Mouse (Mus musculus) limb, embryonic 14.5 days (tissue): ENCODE data around the gene Arhgap10. TPM values are rescaled to one million over a fixed set of nuclear protein-coding genes. Genes with fewer than 3 reads are reported as not detected.

ENCODE experiments used
- ATAC-seq: fragments of 200-750 bp; cut with Nextera tagmentation; 2 replicates; pipeline ENCODE4 v1.8.0; 2017; ENCODE audit warnings: low read depth, moderate number of reproducible peaks, moderate TSS enrichment; ENCODE audit not compliant: low FRiP score
- DNase-seq: peaks from one replicate; pipeline ENCODE4 v3.0.0-alpha.2; 2015; ENCODE audit warnings: low spot score
- H3K27ac ChIP-seq: fragments of 300-500 bp; sonication (generic); replicated peaks from 2 replicates; pipeline ENCODE4 v1.5.1; 2014; ENCODE audit warnings: low read depth, mild to moderate bottlenecking, low read length, moderate library complexity, mixed read lengths
- H3K27me3 ChIP-seq: fragments of 300-500 bp; sonication (generic); 2 replicates; pipeline ENCODE4 v1.6.1; 2014; ENCODE audit warnings: low read length, mixed read lengths; ENCODE audit not compliant: control insufficient read depth, insufficient read depth
- H3K36me3 ChIP-seq: fragments of 300-500 bp; sonication (generic); 2 replicates; pipeline ENCODE4 v1.6.1; 2014; ENCODE audit warnings: mild to moderate bottlenecking, low read length, moderate library complexity, mixed read lengths; ENCODE audit not compliant: control insufficient read depth, insufficient read depth
- H3K4me1 ChIP-seq: fragments of 300-500 bp; sonication (generic); 2 replicates; pipeline ENCODE4 v1.6.1; 2014; ENCODE audit warnings: antibody characterized with exemption, low read length, mixed read lengths; ENCODE audit not compliant: control insufficient read depth, insufficient read depth
- H3K4me2 ChIP-seq: fragments of 300-500 bp; sonication (generic); replicated peaks from 2 replicates; pipeline ENCODE4 v1.6.1; 2014; ENCODE audit warnings: low read depth, mild to moderate bottlenecking, low read length, moderate library complexity; ENCODE audit not compliant: severe bottlenecking
- H3K4me3 ChIP-seq: fragments of 300-500 bp; sonication (generic); replicated peaks from 2 replicates; pipeline ENCODE4 v1.5.1; 2014; ENCODE audit warnings: low read length
- H3K9ac ChIP-seq: fragments of 300-500 bp; sonication (generic); 2 replicates; pipeline ENCODE4 v1.6.1; 2014; ENCODE audit warnings: mild to moderate bottlenecking, low read depth, low read length, moderate library complexity; ENCODE audit not compliant: severe bottlenecking
- H3K9me3 ChIP-seq: fragments of 300-500 bp; sonication (generic); 2 replicates; pipeline ENCODE4 v1.6.1; 2016; ENCODE audit warnings: low read length; ENCODE audit not compliant: control insufficient read depth
- POLR2A ChIP-seq: fragments of 200-500 bp; IDR thresholded peaks from 2 replicates; pipeline ENCODE4 v1.8.0; 2012; ENCODE audit warnings: inconsistent platforms, mild to moderate bottlenecking, moderate library complexity, borderline replicate concordance; ENCODE audit not compliant: insufficient read depth, insufficient read length; ENCODE audit errors: extremely low read depth
- WGBS: fragments of 180-500 bp; shearing (Covaris S2); extraction: QIAGEN DNeasy Blood & Tissue Kit; methylation state at CpG from one replicate; pipeline ENCODE4 v1.1.7; 2014; 5-methylcytosine and 5-hydroxymethylcytosine counted together
- polyA plus RNA-seq, 2 experiments: library from polyadenylated mRNA; depleted of rRNA in 1 of 2; stranded (reverse) in 1 of 2; unstranded in 1 of 2; fragments of >200 nt; fragmentation: Nextera tagmentation in 1 of 2; extraction: Ambion mirVana in 1 of 2; gene quantifications; 2 replicates each; pipeline versions ENCODE4 v1.2.1 to v1.2.3; 2012 to 2014

Gene Arhgap10
- polyA plus RNA-seq, 2 experiments: 25.1 to 29.3 TPM

- H3K4me3 ChIP-seq: no peak overlapping the region
- H3K27me3 ChIP-seq: no peaks in the 10 kb centered on the region
- ATAC-seq: no peak
- no peak for DNase-seq
- no peaks in the 10 kb centered on the region for H3K36me3 ChIP-seq
- H3K4me2 ChIP-seq: no peak overlapping the region
- no peak for TF ChIP-seq POLR2A
- H3K9me3 ChIP-seq: no peaks in the 10 kb centered on the region
- no peak overlapping the region for H3K9ac ChIP-seq
- WGBS: 77% methylated on average over 12 of the region's 12 CpGs
- H3K4me1 ChIP-seq: peaks cover 23% of the 10 kb centered on the region
- no peak overlapping the region for H3K27ac ChIP-seq
Observed at GRCm38 (mm10) chr8:77478155-77478912, 39.4 kb downstream of the Arhgap10 start.

GRCm38 (mm10) chr8:77477684-77478083, 40.1 kb downstream of the Arhgap10 start:
- Histone ChIP-seq H3K27ac (no peak overlapping the region), H3K4me1 (peaks cover 26% of the 10 kb centered on the region), H3K9me3 (no peaks in the 10 kb centered on the region), H3K36me3 (no peaks in the 10 kb centered on the region), H3K4me3 (no peak overlapping the region), H3K9ac (no peak overlapping the region), H3K27me3 (no peaks in the 10 kb centered on the region), H3K4me2 (no peak overlapping the region)
- TF ChIP-seq POLR2A: no peak
- DNase-seq (no peak), ATAC-seq (no peak)
- 85% methylated on average over 12 of the region's 12 CpGs for WGBS

- no peaks in the 10 kb centered on the region for H3K27me3 ChIP-seq
- no peak for DNase-seq
Observed at GRCm38 (mm10) chr8:77474614-77475013, 43.1 kb downstream of the Arhgap10 start.

GRCm38 (mm10) chr8:77473773-77474172, 44.0 kb downstream of the Arhgap10 start:
- no peak for DNase-seq
- TF ChIP-seq POLR2A: no peak
- H3K27ac ChIP-seq: peak overlapping the region; percentile 39; the same call in 1 of the 2 replicates
- H3K4me3 ChIP-seq: no peak overlapping the region
- H3K4me1 ChIP-seq: peaks cover 19% of the 10 kb centered on the region
- H3K9ac ChIP-seq: no peak overlapping the region
- no peaks in the 10 kb centered on the region for H3K36me3 ChIP-seq
- no peaks in the 10 kb centered on the region for H3K27me3 ChIP-seq
- no peak overlapping the region for H3K4me2 ChIP-seq
- no peaks in the 10 kb centered on the region for H3K9me3 ChIP-seq
- ATAC-seq: no peak
- 23% methylated on average over 7 of the region's 7 CpGs for WGBS

More at GRCm38 (mm10) chr8:77474614-77475013, 43.1 kb downstream of the Arhgap10 start:
- no peaks in the 10 kb centered on the region for H3K9me3 ChIP-seq
- H3K27ac ChIP-seq: no peak overlapping the region
- no peak overlapping the region for H3K4me3 ChIP-seq
- no peak for ATAC-seq
- no peaks in the 10 kb centered on the region for H3K36me3 ChIP-seq
- H3K4me1 ChIP-seq: peaks cover 21% of the 10 kb centered on the region
- 90% methylated on average over 5 of the region's 5 CpGs for WGBS
- TF ChIP-seq POLR2A: no peak
- H3K4me2 ChIP-seq: no peak overlapping the region
- H3K9ac ChIP-seq: no peak overlapping the region

DNA sequence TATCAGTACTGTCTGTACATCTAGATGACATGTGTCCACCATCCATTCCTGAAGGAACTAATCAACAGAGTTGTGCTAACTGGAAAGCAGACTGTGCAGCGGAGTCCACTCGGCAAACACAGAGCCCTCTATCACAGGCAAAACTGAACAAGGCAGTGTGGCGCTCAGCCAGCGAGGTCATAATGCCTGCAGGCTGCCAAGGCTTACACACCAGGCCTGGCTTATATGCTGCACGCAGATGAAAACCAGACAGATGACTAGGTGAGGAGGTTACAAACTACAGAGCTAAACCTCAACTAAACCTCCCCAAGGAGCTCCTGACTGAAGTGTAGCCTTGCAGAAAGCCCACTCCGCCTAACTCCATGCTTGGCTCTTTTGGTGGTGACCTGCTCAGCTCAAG, 44.4 kb downstream of the Arhgap10 start:
- Histone ChIP-seq H3K4me1 (peaks cover 15% of the 10 kb centered on the region), H3K9me3 (no peaks in the 10 kb centered on the region), H3K27ac (peak overlapping the region; percentile 39; the same call in 1 of the 2 replicates), H3K36me3 (no peaks in the 10 kb centered on the region), H3K27me3 (no peaks in the 10 kb centered on the region), H3K9ac (no peak overlapping the region), H3K4me2 (no peak overlapping the region), H3K4me3 (no peak overlapping the region)
- 22% methylated on average over 6 of the region's 6 CpGs for WGBS
- ATAC-seq (peak; percentile 56), DNase-seq (peak; percentile 86)
- no peak for TF ChIP-seq POLR2A
